Mouse (Mus musculus) heart, embryonic 14.5 days (tissue): ENCODE measurements around the gene Coq4. TPM values are rescaled to one million over a fixed set of nuclear protein-coding genes. Genes with fewer than 3 reads are reported as not detected.
A peak's percentile ranks its signal among the peaks of the same experiment; 100 is the strongest.

Experiments used
- ATAC-seq: fragments of 200-750 bp; cut with Nextera tagmentation; 2 replicates; pipeline ENCODE4 v1.8.0; 2017; ENCODE audit warnings: low read depth, moderate TSS enrichment; ENCODE audit not compliant: insufficient number of reproducible peaks, insufficient read depth, low FRiP score
- H3K27ac ChIP-seq, 2 experiments: fragments of 200-500 bp in 1 of 2; fragments of 300-500 bp in 1 of 2; sonication (generic) in 1 of 2; replicated peaks in 1 of 2; 2 replicates each; pipeline ENCODE4 v1.5.1; 2012 to 2014; ENCODE audit warnings: low read depth in 2 of 2, low read length in 2 of 2, control low read depth in 1 of 2, mild to moderate bottlenecking in 1 of 2, mixed read lengths in 1 of 2; ENCODE audit not compliant: control insufficient read depth in 1 of 2, insufficient read depth in 1 of 2
- H3K27me3 ChIP-seq: fragments of 300-500 bp; sonication (generic); 2 replicates; pipeline ENCODE4 v1.6.1; 2014; ENCODE audit warnings: mild to moderate bottlenecking, low read length, control low read depth; ENCODE audit not compliant: control insufficient read depth, insufficient read depth
- H3K36me3 ChIP-seq: fragments of 300-500 bp; sonication (generic); 2 replicates; pipeline ENCODE4 v1.6.1; 2014; ENCODE audit warnings: mild to moderate bottlenecking, control low read depth, low read length, mixed read lengths; ENCODE audit not compliant: control insufficient read depth, insufficient read depth
- H3K4me1 ChIP-seq, 2 experiments: fragments of 200-500 bp in 1 of 2; fragments of 300-500 bp in 1 of 2; sonication (generic) in 1 of 2; 2 replicates each; pipeline ENCODE4 v1.6.1; 2012 to 2014; ENCODE audit warnings: low read length in 2 of 2, control low read depth in 1 of 2, mixed read lengths in 1 of 2; ENCODE audit not compliant: control insufficient read depth in 2 of 2, insufficient read depth in 2 of 2
- H3K4me2 ChIP-seq: fragments of 300-500 bp; sonication (generic); 2 replicates; pipeline ENCODE4 v1.6.1; 2014; ENCODE audit warnings: mild to moderate bottlenecking, low read length
- H3K4me3 ChIP-seq, 2 experiments: fragments of 200-500 bp in 1 of 2; fragments of 300-500 bp in 1 of 2; sonication (generic) in 1 of 2; 2 replicates each; pipeline ENCODE4 v1.5.1; 2012 to 2014; ENCODE audit warnings: low read length in 2 of 2, mild to moderate bottlenecking in 2 of 2, control low read depth in 1 of 2, low read depth in 1 of 2, moderate library complexity in 1 of 2; ENCODE audit not compliant: control insufficient read depth in 1 of 2, insufficient read depth in 1 of 2
- H3K9ac ChIP-seq: fragments of 300-500 bp; sonication (generic); 2 replicates; pipeline ENCODE4 v1.6.1; 2014; ENCODE audit warnings: mild to moderate bottlenecking, low read length
- H3K9me3 ChIP-seq: fragments of 300-500 bp; sonication (generic); 2 replicates; pipeline ENCODE4 v1.6.1; 2016; ENCODE audit warnings: low read length, control low read depth; ENCODE audit not compliant: control insufficient read depth
- WGBS: fragments of 180-500 bp; shearing (Covaris S2); extraction: QIAGEN DNeasy Blood & Tissue Kit; methylation state at CpG from one replicate; pipeline ENCODE4 v1.1.7; 2014; 5-methylcytosine and 5-hydroxymethylcytosine counted together
- polyA plus RNA-seq: library from polyadenylated mRNA; unstranded; fragments of >200 nt; fragmentation: Nextera tagmentation; extraction: Ambion mirVana; gene quantifications from 2 replicates; pipeline ENCODE4 v1.2.1, GENCODE M21; 2014

The Coq4 gene
- polyA plus RNA-seq, 1 experiment from 2014 or later = 33.4 TPM

DNA sequence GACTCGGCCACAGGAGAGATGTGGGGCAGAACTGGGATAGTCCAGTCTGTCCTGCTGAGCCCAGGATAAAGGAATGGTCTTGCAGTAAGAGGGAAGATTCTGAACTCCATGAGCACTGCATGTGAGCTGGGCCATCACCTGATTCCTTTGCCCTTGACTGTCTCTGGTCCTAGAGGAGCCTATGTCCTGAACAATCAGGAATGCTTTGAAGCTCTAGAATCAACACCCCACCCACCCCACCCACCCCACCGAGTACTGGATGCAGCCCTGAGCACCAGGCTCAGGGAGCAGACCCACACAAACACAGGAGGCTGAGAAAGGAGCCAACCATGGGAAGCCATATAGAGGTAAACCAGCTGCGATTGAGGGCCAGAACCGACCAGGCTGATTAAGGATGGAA is 38.8 kb upstream of the Coq4 start:
- H3K27ac ChIP-seq = no peak overlapping the region
- H3K27me3 ChIP-seq = peaks cover 62% of the 10 kb centered on the region
- no peaks in the 10 kb centered on the region for H3K36me3 ChIP-seq
- 74% methylated on average over 4 of the region's 4 CpGs for WGBS
- no peak for ATAC-seq
- H3K4me1 ChIP-seq = peaks cover 0 to 7% of the 10 kb centered on the region in 2 experiments; a peak in 2 of 4 replicates
- no peaks in the 10 kb centered on the region for H3K9me3 ChIP-seq
- no peak overlapping the region for H3K9ac ChIP-seq
- no peak overlapping the region for H3K4me2 ChIP-seq
- H3K4me3 ChIP-seq = no peak overlapping the region

DNA sequence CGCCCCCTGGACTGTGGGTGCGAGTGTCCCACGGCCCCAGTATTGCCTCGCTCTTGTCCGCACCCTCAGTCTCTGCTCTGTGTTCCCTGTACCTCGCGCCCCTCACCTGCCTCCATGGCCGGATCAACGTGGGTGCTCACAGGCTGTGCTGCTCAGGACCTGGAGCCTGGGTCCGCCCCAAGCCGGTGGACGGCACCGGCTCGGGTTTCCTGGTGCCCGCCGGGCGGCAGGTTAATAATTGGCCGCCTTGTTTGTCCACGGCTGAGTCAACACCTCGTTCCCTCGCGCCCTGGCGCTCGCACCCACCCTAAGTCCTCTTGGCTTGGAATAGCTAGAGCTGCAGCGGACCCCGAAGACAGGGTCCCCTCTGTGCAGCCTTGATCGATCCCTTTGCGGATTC is 35.8 kb upstream of the Coq4 start, which contains the start of gene Gm13420:
Gm13420 (minus strand) TSS at position 189 of the 400 bp plus-strand sequence.
- no peak for ATAC-seq
- Histone ChIP-seq H3K27ac (no peak within 1 kb of the TSS), H3K9ac (no peak within 1 kb of the TSS), H3K9me3 (no peaks in the 10 kb centered on the region), H3K4me2 (peak within 1 kb of the TSS; percentile 26), H3K27me3 (peaks cover 57% of the 10 kb centered on the region), H3K36me3 (no peaks in the 10 kb centered on the region), H3K4me1 (peaks cover 0 to 7% of the 10 kb centered on the region in 2 experiments; a peak in 2 of 4 replicates), H3K4me3 (peak within 1 kb of the TSS in 1 of 2 experiments; percentile 3; a peak in 1 of 4 replicates)
- WGBS = 8% methylated on average over 28 of the region's 28 CpGs

DNA sequence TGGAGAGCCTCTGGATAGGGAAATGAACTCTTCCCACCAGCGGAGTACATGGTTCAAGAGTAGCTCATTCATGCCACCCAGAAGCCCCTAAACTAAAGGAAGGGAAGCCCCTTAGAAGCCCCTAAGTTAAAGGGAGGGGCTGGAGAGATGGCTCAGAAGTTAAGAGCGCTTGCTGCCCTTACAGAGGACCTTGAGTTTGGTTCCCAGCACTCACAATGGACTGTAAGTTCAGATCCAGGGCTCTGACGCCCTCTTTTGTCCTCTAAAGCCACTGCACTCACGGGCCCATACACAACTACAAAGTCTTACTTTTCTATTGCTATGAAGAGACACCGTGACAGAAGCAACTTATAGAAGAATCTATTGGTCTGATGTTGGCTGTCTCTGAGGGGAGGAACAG is 34.9 kb upstream of the Coq4 start:
- no peak for ATAC-seq
- WGBS = 85% methylated on average over 5 of the region's 5 CpGs

DNA sequence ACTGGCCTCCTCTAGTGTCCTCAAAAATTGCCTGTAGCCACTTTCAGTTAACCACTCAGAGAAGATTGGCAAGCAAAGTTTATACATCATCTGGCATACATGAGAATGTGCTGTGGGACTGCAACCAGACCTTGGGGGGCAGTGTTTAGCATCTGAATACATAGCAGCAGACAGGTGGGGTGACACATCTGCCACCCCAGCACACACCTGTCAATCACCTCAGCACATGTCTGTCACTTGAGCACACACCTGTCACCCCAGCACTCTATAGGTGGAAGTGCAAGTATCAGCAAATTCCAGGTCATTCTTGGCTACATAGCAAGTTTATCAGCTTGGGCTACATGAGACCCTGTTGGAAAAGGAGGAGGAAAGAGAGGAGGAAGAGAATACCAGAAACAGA is 31.6 kb upstream of the Coq4 start:
- no peak overlapping the region for H3K9ac ChIP-seq
- no peak overlapping the region for H3K27ac ChIP-seq
- no peaks in the 10 kb centered on the region for H3K4me1 ChIP-seq
- no peak for ATAC-seq
- H3K9me3 ChIP-seq = no peaks in the 10 kb centered on the region
- peaks cover 26% of the 10 kb centered on the region for H3K27me3 ChIP-seq
- no peaks in the 10 kb centered on the region for H3K36me3 ChIP-seq
- no peak overlapping the region for H3K4me2 ChIP-seq
- H3K4me3 ChIP-seq = no peak overlapping the region

More for the DNA sequence above, 34.9 kb upstream of the Coq4 start:
- peaks cover 48% of the 10 kb centered on the region for H3K27me3 ChIP-seq
- H3K4me2 ChIP-seq = no peak overlapping the region
- no peak overlapping the region for H3K27ac ChIP-seq
- H3K4me1 ChIP-seq = peaks cover 0 to 2% of the 10 kb centered on the region in 2 experiments; a peak in 1 of 4 replicates
- no peak overlapping the region for H3K4me3 ChIP-seq
- H3K9ac ChIP-seq = no peak overlapping the region
- H3K36me3 ChIP-seq = no peaks in the 10 kb centered on the region
- no peaks in the 10 kb centered on the region for H3K9me3 ChIP-seq

DNA sequence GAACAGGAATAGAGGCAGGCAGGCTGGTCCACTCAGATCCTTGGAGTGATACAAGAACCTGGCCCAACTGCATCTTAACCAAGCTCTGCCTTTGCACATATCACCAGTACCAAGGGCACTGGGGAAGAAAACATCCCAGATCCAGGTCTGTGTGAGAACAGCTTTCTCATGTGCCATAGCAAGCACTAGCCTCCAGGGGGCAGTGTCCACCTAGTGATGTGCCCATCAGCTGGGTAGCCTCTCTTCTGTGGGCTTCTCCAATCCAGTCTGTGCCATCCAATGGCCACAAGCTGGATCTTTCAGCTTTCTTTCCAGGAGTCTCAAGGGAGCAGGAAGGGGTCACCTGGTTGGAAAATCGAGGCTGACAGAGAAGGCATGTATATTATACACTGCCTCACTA is 22.5 kb upstream of the Coq4 start:
- Histone ChIP-seq H3K27me3 (0 out of 2 replicates have a peak, but pooled peaks cover 10% of the 10 kb centered on the region), H3K27ac (no peak overlapping the region), H3K9ac (no peak overlapping the region), H3K9me3 (no peaks in the 10 kb centered on the region), H3K4me3 (no peak overlapping the region), H3K36me3 (no peaks in the 10 kb centered on the region), H3K4me1 (no peaks in the 10 kb centered on the region), H3K4me2 (no peak overlapping the region)
- ATAC-seq = no peak
- 3% methylated on average over 1 of the region's 1 CpGs for WGBS

DNA sequence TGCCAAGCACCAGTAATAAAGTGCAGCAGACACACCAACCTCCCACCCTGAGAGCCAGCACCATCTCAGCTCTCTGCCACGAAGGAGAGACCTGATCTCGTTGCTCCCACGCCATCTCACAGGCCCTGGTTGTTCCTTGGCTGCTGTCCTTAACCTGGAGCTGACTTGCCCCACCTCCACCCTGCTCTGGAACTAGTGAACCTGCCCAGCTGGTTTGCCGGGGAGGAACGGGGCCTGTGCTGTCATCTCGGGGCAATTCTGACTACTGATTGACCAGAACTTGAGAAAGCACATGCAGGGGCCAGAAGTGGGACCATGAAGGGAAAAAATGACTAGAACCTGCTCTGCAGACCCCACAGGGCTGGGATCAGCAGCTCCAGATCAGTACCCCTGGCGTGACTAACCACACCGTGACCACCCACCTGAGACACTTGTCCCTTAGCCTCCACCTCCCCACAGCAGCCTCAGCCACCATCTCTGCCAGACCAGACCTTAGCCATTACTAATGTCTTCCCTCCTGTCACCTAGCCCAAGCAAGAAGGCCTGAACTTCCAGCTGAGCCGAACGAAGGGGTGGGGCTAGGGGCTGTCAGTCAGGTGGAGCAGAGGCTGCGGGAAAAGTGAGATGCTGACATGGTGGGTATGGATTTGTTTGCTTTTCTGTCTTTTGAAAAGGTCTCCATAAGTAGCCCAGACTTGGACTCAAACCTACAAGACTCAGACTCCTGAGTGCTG is 19.1 kb upstream of the Coq4 start:
- H3K27ac ChIP-seq = no peak overlapping the region
- 57% methylated on average over 11 of the region's 11 CpGs for WGBS

DNA sequence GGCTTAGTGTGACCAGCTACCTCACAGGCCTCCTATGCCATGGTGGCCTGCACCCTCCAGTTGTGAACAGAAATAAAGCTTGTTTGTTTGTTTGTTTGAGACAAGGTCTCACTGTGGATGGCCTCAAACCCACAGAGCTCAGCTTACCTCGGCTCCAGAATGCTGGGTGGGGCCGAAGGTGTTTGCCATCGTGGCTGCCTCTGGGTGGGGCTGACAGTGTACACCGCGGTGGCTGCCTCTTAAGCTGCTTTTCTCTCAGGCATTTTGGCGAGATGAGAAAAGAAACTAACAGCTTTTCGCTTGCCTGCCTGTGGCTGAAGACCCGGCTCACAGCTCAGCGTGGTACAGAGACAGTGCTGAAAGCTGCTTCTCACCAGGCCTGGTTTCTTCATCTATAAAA is 18.4 kb upstream of the Coq4 start:
- H3K9ac ChIP-seq = no peak overlapping the region
- no peak overlapping the region for H3K4me2 ChIP-seq
- H3K4me3 ChIP-seq = no peak overlapping the region
- H3K36me3 ChIP-seq = no peaks in the 10 kb centered on the region
- H3K4me1 ChIP-seq = peaks cover 0 to 2% of the 10 kb centered on the region in 2 experiments; a peak in 2 of 4 replicates
- H3K27ac ChIP-seq = no peak overlapping the region
- H3K27me3 ChIP-seq = no peaks in the 10 kb centered on the region
- ATAC-seq = no peak
- WGBS = 65% methylated on average over 9 of the region's 9 CpGs
- no peaks in the 10 kb centered on the region for H3K9me3 ChIP-seq

More for the DNA sequence above, 19.1 kb upstream of the Coq4 start:
- no peak for ATAC-seq
- Histone ChIP-seq H3K9me3 (no peaks in the 10 kb centered on the region), H3K36me3 (no peaks in the 10 kb centered on the region), H3K4me2 (no peak overlapping the region), H3K9ac (no peak overlapping the region), H3K4me3 (no peak overlapping the region), H3K27me3 (0 out of 2 replicates have a peak, but pooled peaks cover under 1% of the 10 kb centered on the region), H3K4me1 (0 out of 4 replicates have a peak, but pooled peaks cover 0 to 2% of the 10 kb centered on the region in 2 experiments)
